Mouse (Mus musculus): ENCODE data around the gene Ccdc157. TPM values are rescaled to one million over a fixed set of nuclear protein-coding genes. Genes with fewer than 3 reads are reported as not detected.

Gene Ccdc157
- total RNA-seq (2023) = 9.5 TPM

GRCm38 (mm10) chr11:4159808-4160708 is at the start of gene Ccdc157, which contains the start of gene Sf3a1:
Gene Ccdc157 (minus strand): TSS chr11:4160293.
Gene Sf3a1 (plus strand): TSS chr11:4160350.

GRCm38 (mm10) chr11:4186486-4187317 is 26.6 kb upstream of the Ccdc157 start, which contains the start of gene Tbc1d10a:
Gene Tbc1d10a (plus strand): TSS chr11:4186789.

GRCm38 (mm10) chr11:4134986-4135935 is 24.8 kb downstream of the Ccdc157 start, which contains the start of gene Rnf215:
Gene Rnf215 (plus strand): TSS chr11:4135202.

DNA sequence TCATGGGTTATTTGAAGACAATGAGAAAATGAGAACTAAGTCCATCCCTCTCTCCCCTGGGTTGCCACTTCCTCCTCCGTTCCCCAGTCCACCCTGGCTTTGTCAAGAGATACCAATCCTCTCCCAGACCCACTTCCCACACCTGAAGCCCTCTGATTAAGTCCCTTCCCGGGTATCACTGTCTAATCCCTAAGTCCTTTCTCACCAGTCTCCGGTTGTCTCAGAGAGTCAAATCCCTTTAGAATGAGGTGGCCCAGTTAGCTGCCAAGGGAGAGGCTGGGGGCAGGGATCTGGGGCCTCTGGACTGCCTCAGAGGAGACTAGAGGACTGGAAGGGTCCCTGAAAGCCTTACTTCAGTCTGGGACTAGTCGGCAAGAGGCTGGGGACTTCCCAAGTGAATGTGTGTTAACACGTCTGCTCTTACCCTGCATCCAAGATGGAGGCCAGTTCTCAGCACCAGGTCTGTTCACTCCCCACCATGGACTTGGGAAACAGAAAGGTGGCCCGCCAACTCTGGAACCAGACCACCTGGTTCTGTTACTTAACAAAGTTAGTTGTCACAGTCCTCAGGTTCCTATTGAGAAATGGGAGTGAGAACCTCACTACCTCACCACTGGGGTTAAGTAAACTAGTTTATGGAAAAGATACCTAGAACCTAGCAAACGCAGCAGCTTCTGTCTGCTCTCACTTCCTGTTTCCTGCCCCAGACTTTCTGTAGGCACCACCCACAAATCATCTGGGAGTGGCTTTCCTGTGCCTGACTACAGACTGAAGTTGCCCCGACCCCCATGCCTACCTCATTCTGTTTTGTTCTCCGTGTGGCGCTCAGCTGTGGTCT is 37.1 kb downstream of the Ccdc157 start, which contains the start of gene Sec14l2:
Gene Sec14l2, minus strand, starts transcription at position 674 of the 838 bp plus-strand sequence.

GRCm38 (mm10) chr11:4095171-4096053 is 64.7 kb downstream of the Ccdc157 start, which contains the start of gene Mtfp1:
Gene Mtfp1 (minus strand): TSS chr11:4095445.

Other genes with a start within 250 kb of the Ccdc157 start
- gene Slc35e4, start 245.6 kb downstream of the Ccdc157 start, total RNA-seq (2023) = 4.4 TPM
- gene Tcn2, start 228.1 kb downstream of the Ccdc157 start, total RNA-seq (2023) = 8.6 TPM
- gene Pes1, start 196.3 kb downstream of the Ccdc157 start, total RNA-seq (2023) = 84.3 TPM
- gene 4930556J24Rik, start 183.5 kb downstream of the Ccdc157 start, total RNA-seq (2023) = not detected
- gene Gal3st1, start 176.7 kb downstream of the Ccdc157 start, total RNA-seq (2023) = not detected
- not detected for gene Sec14l4, start 128.8 kb downstream of the Ccdc157 start, total RNA-seq (2023)
- gene Sec14l3, start 95.5 kb downstream of the Ccdc157 start, total RNA-seq (2023) = not detected
- 1.5 TPM for gene Mtfp1, start 64.8 kb downstream of the Ccdc157 start, total RNA-seq (2023)
- gene Sec14l2, start 36.9 kb downstream of the Ccdc157 start, total RNA-seq (2023) = 2.0 TPM
- gene Rnf215, start 25.1 kb downstream of the Ccdc157 start, total RNA-seq (2023) = 22.8 TPM
- 61.1 TPM for gene Sf3a1, start 57 bp upstream of the Ccdc157 start, total RNA-seq (2023)
- 44.6 TPM for gene Tbc1d10a, start 26.5 kb upstream of the Ccdc157 start, total RNA-seq (2023)
- 6.7 TPM for gene Castor1, start 57.9 kb upstream of the Ccdc157 start, total RNA-seq (2023)
- 7.3 TPM for gene Osm, start 76.1 kb upstream of the Ccdc157 start, total RNA-seq (2023)
- gene Lif, start 97.3 kb upstream of the Ccdc157 start, total RNA-seq (2023) = 0.21 TPM